Mouse (Mus musculus): ENCODE measurements around the gene Sirt1. TPM values are rescaled to one million over a fixed set of nuclear protein-coding genes. Genes with fewer than 3 reads are reported as not detected.
"Not testable (repeated sequence)": the region's sequence is repeated elsewhere in the genome, so short reads cannot be mapped to it uniquely, and the experiment has no call there.

Sirt1 gene
- polyA plus RNA-seq, 1 experiment from 2014 or later: 2.3 TPM

DNA sequence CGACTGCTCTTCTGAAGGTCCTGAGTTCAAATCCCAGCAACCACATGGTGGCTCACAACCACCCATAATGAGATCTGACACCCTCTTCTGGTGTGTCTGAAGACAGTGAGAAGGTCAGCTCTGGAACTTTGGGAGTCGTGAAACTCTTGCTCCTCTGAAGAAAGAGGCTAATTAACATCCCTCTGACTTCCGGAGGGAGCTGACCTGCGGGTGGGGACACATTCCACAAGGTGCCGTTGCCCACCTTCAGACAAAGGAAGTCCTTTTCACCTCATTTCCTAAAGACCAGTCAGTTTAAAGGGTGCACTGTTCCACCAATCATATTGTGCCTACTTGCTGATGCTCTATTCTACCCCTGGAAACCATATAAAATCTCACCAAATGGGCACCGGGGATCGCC, 30.4 kb downstream of the Sirt1 start:
- H3K36me3 ChIP-seq; H3K4me2 ChIP-seq; H3K4me1 ChIP-seq; H3K27ac ChIP-seq (replicated peaks); H3K9ac ChIP-seq; H3K27me3 ChIP-seq (replicated peaks); H3K4me3 ChIP-seq; ATAC-seq (ENCODE audit: extremely low read depth, insufficient number of reproducible peaks, low FRiP score, low TSS enrichment): not testable (repeated sequence)
- 81% methylated on average over 7 of the region's 7 CpGs for WGBS
- H3K9me3 ChIP-seq: peaks cover 12% of the 10 kb centered on the region; the same call in 1 of the 2 replicates

DNA sequence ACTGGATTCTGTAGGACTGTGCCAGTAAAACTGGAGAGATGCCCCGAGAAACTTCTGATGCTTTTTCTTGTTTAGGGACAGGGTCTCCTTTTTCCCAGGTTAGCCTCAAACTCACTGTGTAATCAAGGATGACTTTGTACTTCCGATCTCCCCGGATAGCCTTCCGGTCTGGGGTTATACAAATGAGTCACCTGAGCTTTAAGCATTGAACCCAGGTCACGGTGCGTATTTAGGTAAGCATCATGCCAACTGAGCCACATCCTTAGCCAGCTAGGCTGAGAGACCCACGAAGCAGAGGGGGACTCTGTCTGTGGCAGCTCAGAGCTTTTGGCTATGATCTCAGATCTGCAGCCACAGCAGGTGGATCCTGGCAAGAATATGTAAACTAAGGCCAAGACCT, 30.8 kb downstream of the Sirt1 start:
- Histone ChIP-seq H3K4me3 (no peak overlapping the region), H3K9me3 (peaks cover 12% of the 10 kb centered on the region; the same call in 1 of the 2 replicates), H3K36me3 (no peaks in the 10 kb centered on the region), H3K9ac (no peak overlapping the region), H3K27ac (replicated peaks) (no peak overlapping the region), H3K4me2 (no peak overlapping the region), H3K4me1 (no peaks in the 10 kb centered on the region), H3K27me3 (replicated peaks) (0 out of 2 replicates have a peak, but pooled peaks cover 3% of the 10 kb centered on the region)
- ATAC-seq (ENCODE audit: extremely low read depth, insufficient number of reproducible peaks, low FRiP score, low TSS enrichment): no peak
- 80% methylated on average over 7 of the region's 7 CpGs for WGBS

GRCm38 (mm10) chr10:63348291-63348690, 33.2 kb downstream of the Sirt1 start:
- no peaks in the 10 kb centered on the region for H3K36me3 ChIP-seq
- H3K27ac ChIP-seq (replicated peaks): no peak overlapping the region
- H3K4me2 ChIP-seq: no peak overlapping the region
- H3K4me1 ChIP-seq: no peaks in the 10 kb centered on the region
- H3K9ac ChIP-seq: no peak overlapping the region
- H3K27me3 ChIP-seq (replicated peaks): 0 out of 2 replicates have a peak, but pooled peaks cover 3% of the 10 kb centered on the region
- 0 out of 2 replicates have a peak, but pooled peaks cover under 1% of the 10 kb centered on the region for H3K9me3 ChIP-seq
- no peak for ATAC-seq (ENCODE audit: extremely low read depth, insufficient number of reproducible peaks, low FRiP score, low TSS enrichment)
- 68% methylated on average over 3 of the region's 3 CpGs for WGBS
- H3K4me3 ChIP-seq: no peak overlapping the region

- no peak overlapping the region for H3K9ac ChIP-seq
- no peak for ATAC-seq (ENCODE audit: extremely low read depth, insufficient number of reproducible peaks, low FRiP score, low TSS enrichment)
- no peaks in the 10 kb centered on the region for H3K9me3 ChIP-seq
- H3K27ac ChIP-seq (replicated peaks): no peak overlapping the region
- no peaks in the 10 kb centered on the region for H3K36me3 ChIP-seq
- H3K4me3 ChIP-seq: no peak overlapping the region
- WGBS: 90% methylated on average over 3 of the region's 3 CpGs
- no peak overlapping the region for H3K4me2 ChIP-seq
- 0 out of 2 replicates have a peak, but pooled peaks cover 3% of the 10 kb centered on the region for H3K27me3 ChIP-seq (replicated peaks)
- H3K4me1 ChIP-seq: 0 out of 2 replicates have a peak, but pooled peaks cover under 1% of the 10 kb centered on the region
Observed at GRCm38 (mm10) chr10:63344751-63345150, 36.8 kb downstream of the Sirt1 start.

- 77% methylated on average over 2 of the region's 2 CpGs for WGBS
- no peak for ATAC-seq (ENCODE audit: extremely low read depth, insufficient number of reproducible peaks, low FRiP score, low TSS enrichment)
- Histone ChIP-seq H3K9me3 (no peaks in the 10 kb centered on the region), H3K9ac (no peak overlapping the region), H3K36me3 (no peaks in the 10 kb centered on the region), H3K4me2 (no peak overlapping the region), H3K27me3 (replicated peaks) (no peaks in the 10 kb centered on the region), H3K4me1 (peaks cover 19% of the 10 kb centered on the region), H3K4me3 (no peak overlapping the region), H3K27ac (replicated peaks) (no peak overlapping the region)
Observed at GRCm38 (mm10) chr10:63341351-63341750, 40.2 kb downstream of the Sirt1 start.

GRCm38 (mm10) chr10:63338914-63339643, 42.4 kb downstream of the Sirt1 start:
- peak overlapping the region; percentile 89 for H3K4me3 ChIP-seq
- H3K4me1 ChIP-seq: peaks cover 23% of the 10 kb centered on the region
- peak overlapping the region; percentile 99 for H3K9ac ChIP-seq
- H3K27ac ChIP-seq (replicated peaks): peak overlapping the region; percentile 93
- 1% methylated on average over 70 of the region's 74 CpGs for WGBS
- peaks cover 15% of the 10 kb centered on the region for H3K36me3 ChIP-seq
- no peaks in the 10 kb centered on the region for H3K9me3 ChIP-seq
- H3K27me3 ChIP-seq (replicated peaks): no peaks in the 10 kb centered on the region
- ATAC-seq (ENCODE audit: extremely low read depth, insufficient number of reproducible peaks, low FRiP score, low TSS enrichment): peak; percentile 98
- peak overlapping the region; percentile 90 for H3K4me2 ChIP-seq

- Histone ChIP-seq H3K9ac (peak overlapping the region; percentile 99), H3K4me2 (peak overlapping the region; percentile 90), H3K27ac (replicated peaks) (peak overlapping the region; percentile 93), H3K36me3 (peaks cover 23% of the 10 kb centered on the region), H3K9me3 (no peaks in the 10 kb centered on the region), H3K4me1 (peaks cover 23% of the 10 kb centered on the region), H3K4me3 (peak overlapping the region; percentile 89), H3K27me3 (replicated peaks) (no peaks in the 10 kb centered on the region)
- under 1% methylated on average over 92 of the region's 113 CpGs for WGBS
- peak; percentile 76 for ATAC-seq (ENCODE audit: extremely low read depth, insufficient number of reproducible peaks, low FRiP score, low TSS enrichment)
Observed at GRCm38 (mm10) chr10:63337951-63338836, 43.3 kb downstream of the Sirt1 start.

DNA sequence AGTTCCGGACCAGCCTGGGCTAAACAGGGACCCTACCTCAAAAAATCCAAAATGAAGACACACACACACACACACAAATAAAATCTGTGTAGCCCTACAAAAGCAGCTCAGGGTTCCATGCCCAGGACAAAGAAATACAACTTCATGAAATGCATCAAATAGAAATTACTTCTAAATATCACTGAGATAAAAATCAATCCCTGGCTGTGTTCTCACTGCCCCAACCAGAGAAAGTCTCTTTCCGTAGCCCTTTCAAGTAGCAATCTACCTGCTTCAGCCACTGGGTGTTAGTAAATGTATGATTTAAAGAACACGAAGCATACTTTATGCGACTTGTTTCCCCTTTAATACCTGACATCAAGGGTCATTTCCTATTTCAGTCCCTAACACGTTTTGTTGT, 44.2 kb downstream of the Sirt1 start:
- peak overlapping the region; percentile 89 for H3K4me3 ChIP-seq
- no peaks in the 10 kb centered on the region for H3K9me3 ChIP-seq
- peaks cover 23% of the 10 kb centered on the region for H3K4me1 ChIP-seq
- peak overlapping the region; percentile 90 for H3K4me2 ChIP-seq
- peak overlapping the region; percentile 99 for H3K9ac ChIP-seq
- H3K27ac ChIP-seq (replicated peaks): no peak overlapping the region
- ATAC-seq (ENCODE audit: extremely low read depth, insufficient number of reproducible peaks, low FRiP score, low TSS enrichment): no peak
- peaks cover 32% of the 10 kb centered on the region for H3K36me3 ChIP-seq
- WGBS: 26% methylated on average over 5 of the region's 5 CpGs
- H3K27me3 ChIP-seq (replicated peaks): no peaks in the 10 kb centered on the region

DNA sequence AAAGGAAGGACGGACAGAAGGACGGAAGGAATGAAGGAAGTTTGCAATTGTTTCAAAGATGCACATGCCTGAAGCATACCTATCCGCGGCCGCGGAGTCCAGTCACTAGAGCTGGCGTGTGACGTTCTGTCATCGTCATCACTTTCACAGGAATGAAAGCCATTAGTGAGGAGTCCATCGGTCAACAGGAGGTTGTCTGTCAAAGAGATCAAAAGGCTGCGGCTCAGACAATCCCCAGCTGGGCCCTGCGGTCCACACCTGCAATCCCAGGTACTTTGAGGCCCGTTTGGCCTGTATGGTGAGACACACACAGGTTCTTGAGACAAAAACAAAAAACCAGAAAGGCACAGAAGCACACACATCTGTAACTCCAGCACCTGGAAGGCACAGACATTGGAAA, 44.6 kb downstream of the Sirt1 start:
- H3K27me3 ChIP-seq (replicated peaks): no peaks in the 10 kb centered on the region
- no peak for ATAC-seq (ENCODE audit: extremely low read depth, insufficient number of reproducible peaks, low FRiP score, low TSS enrichment)
- H3K9ac ChIP-seq: peak overlapping the region; percentile 99
- peaks cover 33% of the 10 kb centered on the region for H3K36me3 ChIP-seq
- peak overlapping the region; percentile 89 for H3K4me3 ChIP-seq
- peak overlapping the region; percentile 90 for H3K4me2 ChIP-seq
- H3K9me3 ChIP-seq: no peaks in the 10 kb centered on the region
- H3K4me1 ChIP-seq: peaks cover 23% of the 10 kb centered on the region
- no peak overlapping the region for H3K27ac ChIP-seq (replicated peaks)
- 55% methylated on average over 13 of the region's 13 CpGs for WGBS

- no peak for ATAC-seq (ENCODE audit: extremely low read depth, insufficient number of reproducible peaks, low FRiP score, low TSS enrichment)
- Histone ChIP-seq H3K27ac (replicated peaks) (0 out of 2 replicates have a peak overlapping the region, but pooled peaks have one; percentile 20), H3K9ac (no peak overlapping the region), H3K9me3 (no peaks in the 10 kb centered on the region), H3K36me3 (peaks cover 85% of the 10 kb centered on the region), H3K27me3 (replicated peaks) (no peaks in the 10 kb centered on the region), H3K4me3 (no peak overlapping the region), H3K4me1 (peaks cover 10% of the 10 kb centered on the region), H3K4me2 (no peak overlapping the region)
- 78% methylated on average over 1 of the region's 1 CpGs for WGBS
Observed at GRCm38 (mm10) chr10:63327091-63327490, 54.4 kb downstream of the Sirt1 start.

DNA sequence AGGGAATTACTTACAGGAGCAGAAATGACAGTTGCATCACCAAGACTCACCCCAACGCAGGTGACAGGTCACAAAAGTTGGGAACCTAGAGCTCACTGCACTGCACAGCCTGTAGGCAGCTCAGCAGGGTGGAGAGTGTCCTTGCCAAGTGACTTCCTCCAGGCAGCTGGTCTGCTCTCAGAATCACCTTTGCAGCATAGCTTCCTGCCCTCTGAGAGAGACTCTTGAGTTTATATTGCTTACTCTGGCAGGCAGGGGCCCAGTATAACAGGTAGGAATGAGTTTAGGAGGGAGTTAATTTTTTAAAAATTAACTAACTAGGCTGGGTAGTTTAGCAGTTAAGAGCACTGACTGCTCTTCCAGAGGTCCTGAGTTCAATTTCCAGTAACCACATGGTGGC, 67.8 kb downstream of the Sirt1 start:
- Histone ChIP-seq H3K9ac (no peak overlapping the region), H3K27me3 (replicated peaks) (no peaks in the 10 kb centered on the region), H3K27ac (replicated peaks) (no peak overlapping the region), H3K4me1 (no peaks in the 10 kb centered on the region), H3K9me3 (no peaks in the 10 kb centered on the region), H3K4me3 (no peak overlapping the region), H3K36me3 (peaks cover 86% of the 10 kb centered on the region), H3K4me2 (no peak overlapping the region)
- WGBS: 88% methylated on average over 1 of the region's 1 CpGs
- no peak for ATAC-seq (ENCODE audit: extremely low read depth, insufficient number of reproducible peaks, low FRiP score, low TSS enrichment)

All from heart, embryonic 13.5 days (tissue).